Mouse (Mus musculus) G1E (cell line): Measurements from ENCODE around the gene Ube2d3.

Experiments
- CTCF ChIP-seq: IDR thresholded peaks from 2 replicates; pipeline ENCODE4 v1.5.1; 2012; ENCODE audit warnings: low read depth, low read length, inconsistent platforms, mixed read lengths
- GATA1 ChIP-seq: IDR thresholded peaks from 2 replicates; pipeline ENCODE4 v1.6.1; 2012; ENCODE audit warnings: borderline replicate concordance, low read length, inconsistent platforms, mixed read lengths
- POLR2AphosphoS5 ChIP-seq: IDR thresholded peaks from 2 replicates; pipeline ENCODE4 v1.6.1; 2012; ENCODE audit warnings: low read depth, low read length, inconsistent platforms; ENCODE audit not compliant: insufficient replicate concordance
- TAL1 ChIP-seq: conservative IDR thresholded peaks from 2 replicates; pipeline ENCODE4 v1.6.1; 2012; ENCODE audit warnings: low read depth, low read length, inconsistent platforms, mixed read lengths

- TF ChIP-seq CTCF (no peak), GATA1 (no peak), POLR2AphosphoS5 (no peak), TAL1 (no peak)
These were observed 1.7 kb downstream of the Ube2d3 start for GRCm38 (mm10) chr3:135439651-135440050.
